Mouse (Mus musculus) liver, adult 2 months (tissue): ENCODE data around the gene Ccdc154. TPM values are rescaled to one million over a fixed set of nuclear protein-coding genes. Genes with fewer than 3 reads are reported as not detected.

Experiments
- DNase-seq: peaks from one replicate; pipeline ENCODE4 v3.0.0-alpha.2; 2011; ENCODE audit warnings: low read depth, low spot score; ENCODE audit errors: extremely low read depth
- H3K27ac ChIP-seq: fragments of 200-500 bp; replicated peaks from 2 replicates; pipeline ENCODE4 v1.5.1; 2012; ENCODE audit warnings: low read depth, mild to moderate bottlenecking, control low read depth, inconsistent platforms, low read length; ENCODE audit not compliant: insufficient read depth
- H3K27me3 ChIP-seq: fragments of 200-500 bp; 2 replicates; pipeline ENCODE4 v1.6.1; 2012; ENCODE audit warnings: mild to moderate bottlenecking, moderate library complexity, low read length, inconsistent platforms; ENCODE audit not compliant: control insufficient read depth, insufficient read depth
- H3K36me3 ChIP-seq: fragments of 200-500 bp; 2 replicates; pipeline ENCODE4 v1.6.1; 2012; ENCODE audit warnings: low read length, inconsistent platforms; ENCODE audit not compliant: control insufficient read depth, insufficient read depth
- H3K4me1 ChIP-seq: fragments of 200-500 bp; 2 replicates; pipeline ENCODE4 v1.6.1; 2011; ENCODE audit warnings: low read length; ENCODE audit not compliant: control insufficient read depth, insufficient read depth
- H3K4me3 ChIP-seq: fragments of 200-500 bp; 2 replicates; pipeline ENCODE4 v1.5.1; 2011; ENCODE audit warnings: low read depth, mild to moderate bottlenecking, control low read depth, low read length, moderate library complexity; ENCODE audit not compliant: insufficient read depth
- H3K79me2 ChIP-seq: fragments of 200-500 bp; 2 replicates; pipeline ENCODE4 v1.6.1; 2012; ENCODE audit warnings: inconsistent platforms, mild to moderate bottlenecking, low read length, moderate library complexity; ENCODE audit not compliant: control insufficient read depth, insufficient read depth
- H3K9ac ChIP-seq: fragments of 200-500 bp; 2 replicates; pipeline ENCODE4 v1.6.1; 2012; ENCODE audit warnings: low read depth, mild to moderate bottlenecking, control low read depth, inconsistent platforms, low read length
- CTCF ChIP-seq: fragments of 200-500 bp; IDR thresholded peaks from 2 replicates; pipeline ENCODE4 v1.5.1; 2011; ENCODE audit warnings: low read depth, low read length, control low read depth
- POLR2A ChIP-seq: fragments of 200-500 bp; IDR thresholded peaks from 2 replicates; pipeline ENCODE4 v1.6.1; 2011; ENCODE audit warnings: low read length, control low read depth; ENCODE audit not compliant: insufficient read depth; ENCODE audit errors: extremely low read depth
- WGBS: fragments of 180-500 bp; shearing (Covaris S2); methylation state at CpG from one replicate; pipeline ENCODE4 v1.1.7; 2018; 5-methylcytosine and 5-hydroxymethylcytosine counted together
- polyA plus RNA-seq: library from polyadenylated mRNA; depleted of rRNA; stranded (reverse); fragments of >200 nt; gene quantifications from 2 replicates; pipeline ENCODE4 v1.2.3, GENCODE M21; 2012; rRNA removed
- total RNA-seq: library from RNA; depleted of rRNA; stranded (reverse); fragments of >200 nt; gene quantifications from 2 replicates; pipeline ENCODE4 v1.2.3, GENCODE M21; 2014; rRNA removed

Ccdc154 gene
- total RNA-seq (0.13 TPM in 1 of 2 replicates, not detected in the other), polyA plus RNA-seq (0.07 TPM in 1 of 2 replicates, not detected in the other)

- Histone ChIP-seq H3K27ac (no peak within 1 kb of the TSS), H3K79me2 (no peaks in the 10 kb centered on the region), H3K9ac (no peak within 1 kb of the TSS), H3K4me1 (no peaks in the 10 kb centered on the region), H3K36me3 (peaks cover 15% of the 10 kb centered on the region), H3K27me3 (no peaks in the 10 kb centered on the region), H3K4me3 (no peak within 1 kb of the TSS)
- DNase-seq: no peak
- TF ChIP-seq POLR2A: no peak
- TF ChIP-seq CTCF: no peak
- 95% methylated on average over 1 of the region's 1 CpGs for WGBS
Observed at GRCm38 (mm10) chr17:25162161-25162560, at the start of gene Ccdc154. Ccdc154 (plus strand) TSS chr17:25162461.

- peak overlapping the region; percentile 61 for H3K9ac ChIP-seq
- DNase-seq: no peak
Observed at GRCm38 (mm10) chr17:25114908-25115645, 47.2 kb upstream of the Ccdc154 start.

GRCm38 (mm10) chr17:25115664-25116432 is 46.4 kb upstream of the Ccdc154 start, which contains the start of gene Telo2:
Telo2 (minus strand) TSS chr17:25115967.
- Histone ChIP-seq H3K4me3 (peak within 1 kb of the TSS; percentile 58), H3K9ac (peak within 1 kb of the TSS; percentile 61), H3K4me1 (peaks cover 9% of the 10 kb centered on the region), H3K36me3 (no peaks in the 10 kb centered on the region), H3K27me3 (no peaks in the 10 kb centered on the region), H3K27ac (peak within 1 kb of the TSS; percentile 50), H3K79me2 (no peaks in the 10 kb centered on the region)
- TF ChIP-seq POLR2A (0 out of 2 replicates have a peak, but pooled peaks have one; percentile 17), CTCF (no peak)
- 5% methylated on average over 40 of the region's 40 CpGs for WGBS
- DNase-seq: peak; percentile 79

More at GRCm38 (mm10) chr17:25114908-25115645, 47.2 kb upstream of the Ccdc154 start:
- H3K79me2 ChIP-seq: no peaks in the 10 kb centered on the region
- WGBS: 14% methylated on average over 23 of the region's 23 CpGs
- no peak for TF ChIP-seq POLR2A
- TF ChIP-seq CTCF: no peak
- peak overlapping the region; percentile 58 for H3K4me3 ChIP-seq
- H3K27ac ChIP-seq: peak overlapping the region; percentile 50
- no peaks in the 10 kb centered on the region for H3K27me3 ChIP-seq
- no peaks in the 10 kb centered on the region for H3K36me3 ChIP-seq
- peaks cover 9% of the 10 kb centered on the region for H3K4me1 ChIP-seq

GRCm38 (mm10) chr17:25117263-25117662 is 45.0 kb upstream of the Ccdc154 start:
- Histone ChIP-seq H3K9ac (no peak overlapping the region), H3K4me1 (peaks cover 9% of the 10 kb centered on the region), H3K27me3 (no peaks in the 10 kb centered on the region), H3K36me3 (no peaks in the 10 kb centered on the region), H3K4me3 (no peak overlapping the region), H3K27ac (no peak overlapping the region), H3K79me2 (no peaks in the 10 kb centered on the region)
- TF ChIP-seq POLR2A: no peak
- peak; percentile 57; the same call in 1 of the 2 replicates for TF ChIP-seq CTCF
- DNase-seq: no peak
- 48% methylated on average over 4 of the region's 4 CpGs for WGBS

- Histone ChIP-seq H3K4me1 (peaks cover 3% of the 10 kb centered on the region; the same call in 1 of the 2 replicates), H3K36me3 (no peaks in the 10 kb centered on the region), H3K27me3 (no peaks in the 10 kb centered on the region), H3K79me2 (no peaks in the 10 kb centered on the region), H3K9ac (no peak within 1 kb of the TSS), H3K27ac (no peak within 1 kb of the TSS), H3K4me3 (no peak within 1 kb of the TSS)
- 47% methylated on average over 3 of the region's 3 CpGs for whole genome bisulfite sequencing
- TF ChIP-seq CTCF: no peak
- TF ChIP-seq POLR2A: no peak
- no peak for DNase-seq
Observed at GRCm38 (mm10) chr17:25120406-25120805, 41.9 kb upstream of the Ccdc154 start, which contains the start of gene Ptx4. Ptx4 (plus strand) TSS chr17:25120760.
